Mouse (Mus musculus): Measurements from ENCODE around the gene Dazl.
A peak's percentile ranks its signal among the peaks of the same experiment; 100 is the strongest.

Gene Dazl

DNA sequence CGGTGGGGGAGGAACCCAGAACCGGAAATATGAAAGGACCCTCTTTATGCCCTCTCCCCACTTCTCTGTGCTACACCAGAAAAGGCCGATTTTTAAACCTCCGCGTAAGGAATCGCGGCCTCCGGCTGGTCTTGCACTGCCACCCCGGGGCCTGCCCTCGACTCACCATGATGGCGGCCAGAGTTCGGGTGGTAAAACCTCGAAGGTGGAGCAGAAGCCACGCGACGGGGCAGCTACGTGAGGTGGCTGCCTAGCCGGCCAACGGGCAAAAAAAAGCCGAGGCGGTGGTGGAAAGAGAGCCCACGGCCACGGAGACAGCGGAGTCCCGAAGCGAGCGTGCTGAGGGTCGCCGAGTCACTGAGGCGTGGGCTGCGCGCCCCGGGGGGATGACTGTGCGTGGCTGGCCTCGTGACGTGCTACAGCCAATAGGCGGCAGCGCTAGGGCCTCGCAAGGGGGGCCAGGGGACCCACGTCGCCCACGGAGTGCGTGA, at the start of gene Dazl:
Gene Dazl, minus strand, starts transcription at position 396 of the 491 bp plus-strand sequence.
- no peak for DNase-seq (ENCODE audit: low spot score)

GRCm38 (mm10) chr17:50341850-50342544, 48.6 kb upstream of the Dazl start:
- DNase-seq (ENCODE audit: low spot score): no peak

GRCm38 (mm10) chr17:50338901-50339300, 45.5 kb upstream of the Dazl start:
- no peak for DNase-seq (ENCODE audit: low spot score)

DNA sequence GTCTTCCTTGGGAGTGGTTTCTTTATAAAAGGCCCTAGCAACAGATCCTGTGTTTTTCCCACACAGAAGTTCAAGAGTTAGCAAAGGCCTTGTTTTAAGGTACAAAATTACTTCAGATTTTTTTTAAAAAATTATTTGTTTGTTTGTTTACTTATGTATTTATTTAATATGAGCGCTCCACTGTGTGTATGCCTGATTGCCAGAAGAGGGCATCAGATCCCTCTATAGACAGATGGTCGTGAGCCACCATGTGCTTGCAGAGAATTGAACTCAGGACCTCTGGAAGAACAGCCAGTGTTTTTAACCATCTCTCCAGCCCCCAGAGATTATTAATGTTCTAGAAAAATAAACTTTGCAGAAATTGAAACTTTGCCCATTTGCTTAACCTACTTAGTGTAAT, 42.3 kb upstream of the Dazl start:
- DNase-seq (ENCODE audit: low spot score): no peak

GRCm38 (mm10) chr17:50334694-50335093, 41.3 kb upstream of the Dazl start:
- no peak for DNase-seq (ENCODE audit: low spot score)

GRCm38 (mm10) chr17:50332012-50332300, 38.5 kb upstream of the Dazl start:
- DNase-seq (ENCODE audit: low spot score): no peak

DNA sequence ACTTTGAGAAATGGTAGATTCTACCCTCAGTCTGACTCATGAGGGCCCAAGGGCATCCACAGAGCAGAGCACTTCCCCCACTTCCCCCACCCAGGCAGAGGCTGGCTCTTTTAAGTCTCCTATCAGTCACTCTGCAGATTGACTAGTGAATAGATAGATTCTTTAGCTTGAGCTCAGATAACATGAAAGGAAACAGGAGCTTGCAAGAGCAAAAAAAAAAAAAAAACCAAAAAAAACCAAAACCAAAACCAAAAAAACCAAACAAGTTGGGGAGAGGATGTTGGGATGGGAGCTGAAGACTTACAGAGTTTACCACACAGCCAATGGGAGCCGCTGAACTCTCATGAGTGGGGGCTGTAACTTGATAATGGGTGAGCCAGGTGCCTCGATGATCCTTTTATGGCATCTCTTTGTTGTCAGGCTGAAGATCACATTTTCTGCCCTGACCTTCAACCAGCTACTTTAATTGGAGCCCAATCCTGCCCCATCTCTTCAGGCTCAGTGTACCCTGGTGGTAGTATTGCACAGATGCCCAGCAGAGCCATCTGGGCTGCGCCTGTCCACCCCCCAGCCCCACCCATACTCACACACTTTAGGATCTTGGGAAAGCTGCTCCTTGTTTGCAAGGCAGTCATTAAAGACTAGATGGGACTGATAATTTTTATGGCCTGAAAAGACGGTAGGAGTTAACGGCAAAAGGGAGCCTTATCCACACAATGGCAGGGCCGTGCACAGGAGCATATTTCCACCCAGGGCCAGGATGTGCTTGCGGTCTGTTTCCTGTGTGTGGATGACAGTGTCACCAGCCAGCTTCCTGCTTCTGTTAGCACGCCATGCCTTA, 38.0 kb upstream of the Dazl start:
- peak; percentile 28 for DNase-seq (ENCODE audit: low spot score)

GRCm38 (mm10) chr17:50330245-50330644, 36.8 kb upstream of the Dazl start:
- DNase-seq (ENCODE audit: low spot score): no peak

- DNase-seq (ENCODE audit: low spot score): no peak
Observed at GRCm38 (mm10) chr17:50324658-50325057, 31.2 kb upstream of the Dazl start.

GRCm38 (mm10) chr17:50318810-50319209, 25.4 kb upstream of the Dazl start:
- DNase-seq (ENCODE audit: low spot score): no peak

DNA sequence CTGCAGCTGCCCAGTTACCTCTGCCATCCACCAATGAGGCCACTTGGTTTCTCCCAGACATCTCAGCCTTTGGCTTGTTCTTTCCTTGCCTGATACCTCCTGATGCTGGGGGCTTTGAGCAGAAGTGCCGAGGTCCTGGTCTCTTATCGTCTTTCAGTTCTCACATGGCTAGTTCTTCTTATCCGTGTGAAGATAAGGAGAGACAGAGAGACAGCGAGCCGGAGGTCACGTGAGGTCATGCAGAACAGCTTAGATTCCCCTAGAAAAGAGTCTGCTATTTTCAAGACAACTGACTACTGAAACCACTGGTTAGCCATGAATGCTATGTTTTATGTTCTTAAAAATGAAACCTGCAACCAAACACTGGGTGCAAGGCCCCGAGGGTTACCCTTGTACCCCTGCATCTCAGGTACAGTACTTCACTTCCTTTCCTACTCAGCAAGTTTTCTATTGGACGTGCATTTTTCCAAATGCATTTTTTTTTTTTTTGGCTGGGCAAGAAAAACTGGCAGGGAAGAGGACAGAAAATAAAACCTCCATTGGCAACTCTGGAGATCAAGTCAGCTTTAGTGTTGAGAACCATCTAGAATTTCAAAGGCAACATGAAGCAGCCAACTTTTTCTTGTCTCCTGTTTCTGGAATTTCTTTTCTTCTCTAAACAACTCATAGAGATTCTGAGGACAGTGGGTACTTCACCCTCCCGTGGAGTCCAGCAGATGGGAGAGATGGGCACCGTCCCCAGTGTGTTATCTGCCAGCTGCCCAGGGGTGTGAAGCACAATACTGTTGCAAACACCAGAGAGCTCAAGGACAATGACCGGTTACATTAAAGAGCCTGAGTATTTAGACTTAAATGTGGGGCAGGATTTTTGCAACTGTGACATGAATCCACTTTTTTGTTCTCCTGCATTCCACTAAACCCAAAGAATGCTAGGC, 23.0 kb upstream of the Dazl start:
- DNase-seq (ENCODE audit: low spot score): no peak

DNA sequence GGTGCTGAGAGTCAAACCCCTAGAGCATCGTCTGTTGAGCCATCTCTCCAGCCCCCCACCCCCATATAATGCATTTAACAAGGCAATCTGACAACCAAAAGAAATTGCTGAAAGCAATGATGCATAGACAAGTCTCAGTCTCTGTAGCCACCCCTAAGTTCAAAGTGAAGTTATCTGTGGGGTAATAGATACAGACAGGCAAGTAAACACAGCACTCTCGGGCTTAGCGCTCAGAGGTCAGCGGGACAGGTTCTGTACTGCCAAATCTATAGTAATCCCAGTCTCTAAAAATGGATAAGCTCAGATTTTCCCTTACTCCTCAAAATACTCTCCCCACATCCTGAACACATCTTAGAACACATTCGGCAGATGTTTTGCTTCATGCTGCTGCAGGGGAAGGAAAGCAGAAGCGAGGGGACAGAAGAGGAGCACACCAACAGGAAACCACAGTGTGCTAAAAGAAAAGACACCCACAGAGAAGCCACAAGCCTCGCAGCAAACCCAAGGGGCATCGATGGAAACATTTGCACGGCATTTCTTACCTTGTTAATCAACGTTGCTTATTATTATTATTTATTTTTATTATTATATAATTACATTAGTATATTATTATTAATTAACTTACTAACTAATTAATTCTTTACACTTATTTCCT, 16.8 kb upstream of the Dazl start:
- no peak for DNase-seq (ENCODE audit: low spot score)

DNA sequence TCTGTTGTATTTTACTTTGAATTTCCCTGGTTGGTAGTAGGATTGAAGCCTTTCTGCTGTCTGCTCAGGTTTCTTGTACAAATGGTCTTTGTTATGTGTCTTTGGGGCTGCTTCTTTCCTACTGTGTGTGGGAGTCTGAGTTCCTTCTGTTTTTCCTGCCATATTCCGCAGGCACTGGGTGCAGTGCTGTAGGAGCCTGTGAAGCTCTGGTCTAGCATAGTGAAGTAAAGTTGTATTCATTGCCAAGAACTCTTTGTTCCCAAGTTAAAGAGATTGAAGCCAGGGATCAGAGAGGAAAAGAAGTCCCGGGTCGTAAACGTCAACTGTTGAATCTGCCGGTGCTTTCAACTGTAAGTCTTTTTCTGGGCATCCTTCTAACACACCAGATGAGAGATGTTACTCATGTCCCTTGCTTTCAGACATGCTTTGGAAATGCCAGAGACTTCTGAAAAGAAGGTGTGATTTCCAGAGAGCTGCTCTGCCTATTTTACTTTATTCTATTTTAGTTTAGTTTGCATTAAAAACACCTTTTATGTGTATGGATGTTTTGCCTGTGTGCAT, 16.2 kb upstream of the Dazl start:
- DNase-seq (ENCODE audit: low spot score): no peak

DNA sequence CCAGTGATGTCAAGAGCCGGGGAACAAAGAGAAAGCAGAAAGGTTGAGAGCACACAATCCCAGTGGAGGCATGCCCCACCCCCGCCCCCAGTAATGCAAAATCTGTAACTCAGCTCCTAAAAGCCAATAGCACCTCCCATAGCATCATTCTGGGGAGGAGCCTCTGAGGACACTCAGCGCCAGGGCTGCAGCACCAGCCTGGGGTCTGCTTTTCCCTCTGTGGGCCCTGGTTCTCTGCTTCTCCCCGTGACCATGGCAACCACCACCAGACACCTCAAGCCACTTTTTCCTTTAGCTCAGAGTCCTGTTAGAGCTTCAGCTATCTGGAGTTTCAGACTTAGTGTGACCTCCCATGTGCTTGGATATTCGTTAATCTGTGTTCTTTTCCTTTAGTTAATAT, 15.4 kb upstream of the Dazl start:
- no peak for DNase-seq (ENCODE audit: low spot score)

DNA sequence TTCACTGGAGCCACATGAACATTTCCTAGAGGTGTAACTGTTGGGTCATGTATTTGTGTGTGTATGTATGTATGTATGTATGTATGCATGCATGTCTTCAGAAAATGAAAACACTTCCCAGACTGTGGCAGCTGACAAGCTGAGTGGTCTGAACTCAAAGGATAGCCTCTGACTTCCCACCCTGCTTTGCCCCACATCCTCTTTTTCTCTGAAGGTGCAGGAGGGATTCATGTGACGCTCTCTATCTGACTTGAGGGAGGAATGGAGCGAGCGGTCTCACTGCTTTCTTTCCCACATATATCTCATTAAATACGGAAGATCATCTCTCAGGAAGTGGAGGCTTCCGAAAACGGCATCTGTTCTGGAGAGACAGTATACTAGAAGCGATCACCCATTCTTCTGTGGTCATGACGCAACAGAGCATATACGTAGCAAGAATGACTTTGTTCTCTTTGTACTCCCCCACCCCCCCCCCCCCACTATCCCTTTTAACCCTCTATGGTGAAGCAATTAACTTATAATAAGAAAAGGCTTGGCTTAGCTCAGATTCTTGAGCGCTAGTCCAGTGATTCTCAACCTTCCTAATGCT, 14.7 kb upstream of the Dazl start:
- no peak for DNase-seq (ENCODE audit: low spot score)

- DNase-seq (ENCODE audit: low spot score): no peak
Observed at GRCm38 (mm10) chr17:50302867-50303266, 9.4 kb upstream of the Dazl start.

GRCm38 (mm10) chr17:50300171-50300841, 6.9 kb upstream of the Dazl start:
- no peak for DNase-seq (ENCODE audit: low spot score)

GRCm38 (mm10) chr17:50298821-50299220, 5.4 kb upstream of the Dazl start:
- no peak for DNase-seq (ENCODE audit: low spot score)

DNA sequence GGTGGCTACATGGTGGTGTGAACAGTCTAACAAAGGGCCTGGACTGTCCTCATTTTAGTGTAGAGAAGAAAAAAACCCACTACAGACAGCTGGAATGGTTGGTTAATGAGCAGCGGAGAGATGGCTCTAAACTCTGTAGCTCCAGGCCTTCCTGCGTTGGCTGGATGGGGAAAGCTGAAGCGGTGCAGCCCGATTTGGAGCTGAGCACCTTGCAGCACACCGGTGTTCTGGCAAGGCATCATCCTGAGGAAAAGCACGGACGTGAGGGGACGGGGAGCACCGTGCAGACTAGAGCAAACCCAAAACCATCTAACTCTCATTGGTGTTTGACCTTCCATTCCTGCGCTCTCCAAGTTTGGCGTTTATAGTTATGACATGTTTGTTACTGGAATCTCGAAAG, 1.3 kb upstream of the Dazl start:
- DNase-seq (ENCODE audit: low spot score): no peak

- peak; percentile 81 for DNase-seq (ENCODE audit: low spot score)
Observed at GRCm38 (mm10) chr17:50292661-50293171, 720 bp downstream of the Dazl start.
